Mouse (Mus musculus): Measurements from ENCODE around the gene Pla2g3. TPM values are rescaled to one million over a fixed set of nuclear protein-coding genes. Genes with fewer than 3 reads are reported as not detected.

The Pla2g3 gene
- total and polyA plus RNA-seq, 2 experiments from 2014 or later: 18.5 to 30.4 TPM

DNA sequence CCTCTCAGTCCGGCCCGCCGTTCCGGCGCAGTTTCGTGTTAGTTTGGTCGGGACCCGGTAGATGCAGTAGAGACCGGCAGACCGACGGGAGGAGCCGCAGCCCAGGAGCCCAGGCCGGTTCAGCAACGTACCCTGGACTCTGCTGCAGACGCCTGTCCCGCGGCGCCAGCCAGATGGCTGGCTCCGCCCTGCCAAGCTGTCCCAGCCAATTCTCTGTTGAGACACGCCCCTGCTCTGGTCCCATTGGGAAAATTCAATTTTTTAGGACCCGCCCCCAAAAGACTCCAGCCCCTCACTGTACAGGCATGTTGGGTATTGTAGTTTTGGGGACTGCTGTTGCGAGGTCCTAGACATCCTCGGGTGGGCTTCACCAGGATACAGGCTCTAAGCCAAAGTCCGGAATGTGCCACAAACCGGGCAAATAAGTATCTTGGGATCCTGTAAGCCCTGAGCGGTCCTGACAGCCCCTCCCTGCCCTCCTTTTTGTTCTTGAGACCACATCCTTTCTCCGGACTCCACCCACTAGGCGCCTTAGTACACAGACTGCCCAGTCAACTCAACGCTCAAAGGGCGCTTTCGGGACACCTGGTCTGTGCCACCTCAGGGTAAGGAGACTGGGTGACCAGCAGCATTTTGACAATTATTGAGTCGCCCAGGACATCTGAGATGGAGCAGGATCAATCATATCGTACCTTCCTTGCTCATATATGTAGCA is 51.2 kb downstream of the Pla2g3 start:
- WGBS: 5% methylated on average over 33 of the region's 33 CpGs
- ATAC-seq: peak; percentile 94
- Histone ChIP-seq H3K36me3 (ENCODE audit: insufficient read depth, low read length) (no peaks in the 10 kb centered on the region), H3K4me1 (ENCODE audit: insufficient read depth, low read length) (peaks cover 3% of the 10 kb centered on the region; the same call in 1 of the 2 replicates), H3K9me3 (ENCODE audit: low read length) (peaks cover under 1% of the 10 kb centered on the region; the same call in 1 of the 2 replicates), H3K9ac (replicated peaks; ENCODE audit: low read length) (peak overlapping the region; percentile 34), H3K27ac (no peak overlapping the region), H3K27me3 (ENCODE audit: insufficient read depth, low read length) (no peaks in the 10 kb centered on the region), H3K4me2 (ENCODE audit: low read depth, low read length) (peak overlapping the region; percentile 97), H3K4me3 (ENCODE audit: low read length) (peak overlapping the region; percentile 45)
- no peak for TF ChIP-seq CTCF (IDR thresholded peaks at IDR 0.05; ENCODE audit: low read depth)
- DNase-seq (ENCODE audit: low spot score): peak; percentile 96

DNA sequence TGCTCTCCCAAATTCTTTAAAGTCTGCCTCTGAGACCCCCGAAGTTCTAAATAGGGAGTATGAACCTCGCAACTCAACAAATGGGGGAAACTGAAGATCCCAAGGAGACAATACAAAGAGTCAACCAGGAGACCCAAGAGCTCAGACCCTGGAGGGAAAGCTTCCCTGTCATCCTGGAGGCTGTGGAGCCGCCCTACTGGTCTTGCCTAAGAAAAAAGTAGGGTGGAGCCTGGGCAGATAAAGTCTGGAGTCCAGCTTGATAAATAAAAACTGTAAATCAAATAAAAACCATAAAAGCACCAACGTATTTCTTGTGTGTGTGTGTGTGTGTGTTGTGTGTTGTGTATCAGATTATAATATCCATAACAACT is 51.7 kb downstream of the Pla2g3 start:
- H3K27ac ChIP-seq: no peak overlapping the region
- peak overlapping the region; percentile 97 for H3K4me2 ChIP-seq (ENCODE audit: low read depth, low read length)
- H3K4me1 ChIP-seq (ENCODE audit: insufficient read depth, low read length): peaks cover 3% of the 10 kb centered on the region; the same call in 1 of the 2 replicates
- ATAC-seq (no peak), DNase-seq (ENCODE audit: low spot score) (no peak)
- H3K36me3 ChIP-seq (ENCODE audit: insufficient read depth, low read length): no peaks in the 10 kb centered on the region
- WGBS: 86% methylated on average over 4 of the region's 4 CpGs
- peak; percentile 24; the same call in 1 of the 2 replicates for TF ChIP-seq CTCF (IDR thresholded peaks at IDR 0.05; ENCODE audit: low read depth)
- H3K27me3 ChIP-seq (ENCODE audit: insufficient read depth, low read length): no peaks in the 10 kb centered on the region
- H3K9me3 ChIP-seq (ENCODE audit: low read length): peaks cover 3% of the 10 kb centered on the region; the same call in 1 of the 2 replicates
- H3K4me3 ChIP-seq (ENCODE audit: low read length): peak overlapping the region; percentile 45; the same call in 1 of the 2 replicates
- H3K9ac ChIP-seq (replicated peaks; ENCODE audit: low read length): no peak overlapping the region

DNA sequence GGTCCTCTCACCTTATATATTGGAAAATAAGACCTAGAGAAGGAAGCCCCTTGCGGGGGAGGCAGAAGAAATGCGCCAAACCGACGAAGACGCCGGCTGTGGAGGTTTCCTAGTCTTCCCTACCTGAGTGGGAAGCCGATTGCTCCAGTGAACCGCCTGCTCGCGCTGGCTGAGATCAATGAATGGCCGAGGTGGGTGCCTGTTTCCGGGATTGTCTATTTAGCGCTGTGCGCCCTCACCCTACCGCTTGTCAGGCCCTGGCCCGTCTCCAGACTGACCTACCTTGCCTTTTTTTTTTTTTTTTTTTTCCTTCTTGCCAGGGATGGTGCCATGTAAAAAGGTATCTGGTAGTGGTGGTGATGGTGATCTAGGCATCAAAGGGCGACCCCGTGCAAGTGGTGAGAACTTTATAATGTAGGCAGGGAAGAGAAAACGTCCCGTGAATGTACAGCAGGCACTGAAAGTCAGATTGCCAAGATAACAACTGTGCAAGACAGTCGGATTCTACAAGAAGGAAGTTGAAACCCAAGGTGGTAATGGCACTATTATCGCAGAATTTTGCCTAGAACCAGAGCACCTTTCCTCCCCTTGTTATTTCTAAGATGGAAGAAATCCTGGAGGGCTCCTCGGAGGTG is 52.5 kb downstream of the Pla2g3 start, which contains the start of gene Smtn:
TSS of gene Smtn (minus strand) at position 162 of the 635 bp plus-strand sequence.
- peaks cover 3% of the 10 kb centered on the region; the same call in 1 of the 2 replicates for H3K9me3 ChIP-seq (ENCODE audit: low read length)
- WGBS: 95% methylated on average over 23 of the region's 23 CpGs
- H3K36me3 ChIP-seq (ENCODE audit: insufficient read depth, low read length): no peaks in the 10 kb centered on the region
- no peaks in the 10 kb centered on the region for H3K27me3 ChIP-seq (ENCODE audit: insufficient read depth, low read length)
- no peak within 1 kb of the TSS for H3K27ac ChIP-seq
- peak within 1 kb of the TSS; percentile 45 for H3K4me3 ChIP-seq (ENCODE audit: low read length)
- peaks cover 3% of the 10 kb centered on the region; the same call in 1 of the 2 replicates for H3K4me1 ChIP-seq (ENCODE audit: insufficient read depth, low read length)
- peak within 1 kb of the TSS; percentile 97 for H3K4me2 ChIP-seq (ENCODE audit: low read depth, low read length)
- H3K9ac ChIP-seq (replicated peaks; ENCODE audit: low read length): peak within 1 kb of the TSS; percentile 34
- DNase-seq (ENCODE audit: low spot score) (no peak), ATAC-seq (no peak)
- TF ChIP-seq CTCF (IDR thresholded peaks at IDR 0.05; ENCODE audit: low read depth): no peak

DNA sequence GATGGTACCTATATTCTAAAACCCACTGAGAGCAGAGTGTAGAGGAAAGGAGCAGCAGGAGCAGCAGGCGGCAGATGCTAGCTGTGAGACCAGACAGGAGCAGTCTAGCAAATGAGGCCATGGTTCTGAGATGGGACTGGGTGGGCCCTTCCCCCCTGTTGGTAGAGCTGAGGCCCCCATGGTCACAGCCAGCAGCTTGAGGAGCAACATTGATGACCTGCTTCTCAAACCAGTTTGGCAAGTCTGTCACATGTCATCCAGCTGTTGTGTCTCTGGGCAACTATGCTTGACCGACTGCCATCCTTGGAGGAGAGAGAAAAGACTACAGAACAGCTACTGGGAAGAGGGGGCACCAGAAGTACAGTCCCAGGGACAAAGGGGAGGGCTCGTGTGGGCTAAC is 53.8 kb downstream of the Pla2g3 start:
- ATAC-seq: no peak
- no peak overlapping the region for H3K9ac ChIP-seq (replicated peaks; ENCODE audit: low read length)
- no peak overlapping the region for H3K4me2 ChIP-seq (ENCODE audit: low read depth, low read length)
- 76% methylated on average over 3 of the region's 3 CpGs for WGBS
- no peak for DNase-seq (ENCODE audit: low spot score)
- peaks cover 3% of the 10 kb centered on the region; the same call in 1 of the 2 replicates for H3K9me3 ChIP-seq (ENCODE audit: low read length)
- TF ChIP-seq CTCF (IDR thresholded peaks at IDR 0.05; ENCODE audit: low read depth): no peak
- no peaks in the 10 kb centered on the region for H3K36me3 ChIP-seq (ENCODE audit: insufficient read depth, low read length)
- no peak overlapping the region for H3K4me3 ChIP-seq (ENCODE audit: low read length)
- no peak overlapping the region for H3K27ac ChIP-seq
- H3K4me1 ChIP-seq (ENCODE audit: insufficient read depth, low read length): no peaks in the 10 kb centered on the region
- H3K27me3 ChIP-seq (ENCODE audit: insufficient read depth, low read length): no peaks in the 10 kb centered on the region

DNA sequence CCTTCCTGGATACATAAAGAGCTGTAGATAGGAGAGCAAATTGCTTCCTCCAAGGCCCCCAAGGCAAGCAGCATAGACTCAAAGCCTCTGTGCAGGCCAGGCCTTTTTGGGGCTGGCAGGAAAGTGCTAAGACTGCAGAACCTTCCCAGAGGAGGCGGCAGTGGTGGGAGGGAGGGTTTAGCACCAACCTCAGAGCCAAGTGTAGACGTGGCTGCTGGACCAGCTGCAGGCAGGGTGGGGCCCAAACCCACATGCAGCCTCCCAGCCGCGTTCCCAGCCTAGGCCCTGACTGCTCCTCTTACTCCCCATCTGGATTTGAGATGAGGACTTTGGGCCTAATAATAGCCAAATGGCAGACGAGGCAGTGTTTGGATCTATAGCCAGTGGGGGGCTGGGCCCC is 54.9 kb downstream of the Pla2g3 start:
- H3K4me3 ChIP-seq (ENCODE audit: low read length): no peak overlapping the region
- H3K9me3 ChIP-seq (ENCODE audit: low read length): peaks cover 3% of the 10 kb centered on the region; the same call in 1 of the 2 replicates
- no peaks in the 10 kb centered on the region for H3K4me1 ChIP-seq (ENCODE audit: insufficient read depth, low read length)
- DNase-seq (ENCODE audit: low spot score) (no peak), ATAC-seq (no peak)
- no peak for TF ChIP-seq CTCF (IDR thresholded peaks at IDR 0.05; ENCODE audit: low read depth)
- WGBS: 56% methylated on average over 5 of the region's 5 CpGs
- no peak overlapping the region for H3K9ac ChIP-seq (replicated peaks; ENCODE audit: low read length)
- no peaks in the 10 kb centered on the region for H3K27me3 ChIP-seq (ENCODE audit: insufficient read depth, low read length)
- H3K4me2 ChIP-seq (ENCODE audit: low read depth, low read length): no peak overlapping the region
- H3K27ac ChIP-seq: no peak overlapping the region
- no peaks in the 10 kb centered on the region for H3K36me3 ChIP-seq (ENCODE audit: insufficient read depth, low read length)

DNA sequence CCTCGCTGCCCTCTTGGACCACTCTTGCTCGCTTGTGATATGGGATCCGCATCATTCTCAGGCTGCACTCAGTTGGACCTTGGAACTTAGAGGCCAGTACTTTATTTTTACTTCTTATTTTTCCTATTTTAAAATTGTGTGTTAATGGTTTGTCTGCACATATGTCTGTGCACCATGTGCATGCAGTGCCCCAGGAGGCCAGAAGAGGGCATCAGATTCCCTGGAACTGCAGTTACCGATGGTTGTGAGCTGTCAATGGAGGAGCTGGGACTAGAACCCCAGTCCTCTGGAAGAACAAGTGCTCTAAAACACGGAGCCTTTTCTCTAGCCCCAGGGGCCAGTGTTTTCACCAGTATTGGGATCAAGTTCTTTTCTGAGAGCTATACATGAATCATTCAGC is 56.3 kb downstream of the Pla2g3 start:
- DNase-seq (ENCODE audit: low spot score): no peak
- TF ChIP-seq CTCF (IDR thresholded peaks at IDR 0.05; ENCODE audit: low read depth): no peak; the same call in 1 of the 2 replicates
- 95% methylated on average over 5 of the region's 5 CpGs for WGBS

More for the DNA sequence above, 56.3 kb downstream of the Pla2g3 start:
- no peaks in the 10 kb centered on the region for H3K36me3 ChIP-seq (ENCODE audit: insufficient read depth, low read length)
- no peaks in the 10 kb centered on the region for H3K27me3 ChIP-seq (ENCODE audit: insufficient read depth, low read length)
- ATAC-seq: no peak
- no peaks in the 10 kb centered on the region for H3K4me1 ChIP-seq (ENCODE audit: insufficient read depth, low read length)
- H3K4me3 ChIP-seq (ENCODE audit: low read length): no peak overlapping the region
- no peak overlapping the region for H3K4me2 ChIP-seq (ENCODE audit: low read depth, low read length)
- no peak overlapping the region for H3K9ac ChIP-seq (replicated peaks; ENCODE audit: low read length)
- H3K27ac ChIP-seq: no peak overlapping the region
- peaks cover 3% of the 10 kb centered on the region; the same call in 1 of the 2 replicates for H3K9me3 ChIP-seq (ENCODE audit: low read length)
